Comparison of ENCODE assay signal across 9 mouse cellular contexts in the genomic region with DNA sequence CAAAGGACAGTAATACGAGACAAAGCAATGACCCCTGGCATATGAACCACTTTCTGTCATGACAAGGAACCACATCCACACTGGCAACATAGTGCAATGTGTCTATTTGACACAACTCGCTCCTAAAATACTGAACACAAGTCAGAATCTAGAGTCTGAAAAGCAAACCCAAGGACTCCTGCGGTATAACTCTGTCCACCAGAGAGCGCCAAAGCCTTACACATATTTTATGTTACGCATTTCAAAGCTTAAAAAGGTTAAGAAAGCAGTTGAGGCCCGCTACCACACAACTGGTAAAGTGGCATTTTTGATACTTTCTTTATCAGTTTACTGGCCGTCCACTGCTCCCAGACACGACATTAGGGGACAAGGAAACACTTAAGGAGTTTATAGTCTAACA. TPM values are rescaled to one million over a fixed set of nuclear protein-coding genes. Genes with fewer than 3 reads are reported as not detected.
DNase-seq lines count a peak whose midpoint lies in the region; ATAC-seq and TF ChIP-seq lines count a peak whose summit lies in the region.
"Had no signal": no experiment of that assay in that cellular context is flagged by ENCODE, and none has a peak within 500 bp of the region (broad histone marks: within the 10 kb centered on the region; RNA-seq: fewer than 3 reads in every experiment).

No protein-coding gene starts in this region.

- ATAC-seq in cerebellum, adult (ENCODE audit: insufficient number of reproducible peaks, low FRiP score, low TSS enrichment): peak; percentile 40; the same call in 1 of the 2 replicates
- no peak for ATAC-seq in lung, embryonic 14.5 days (ENCODE audit: insufficient read depth)

- H3K36me3 ChIP-seq in lung, embryonic 14.5 days (ENCODE audit: insufficient read depth): no peaks in the 10 kb centered on the region
- H3K36me3 ChIP-seq: limb, embryonic 12.5 days had no signal

- no peak for DNase-seq in cerebellum, adult 11-12 months
- peak; percentile 62 for DNase-seq in ES-CJ7 (ENCODE audit: low read depth, low spot score)
- peak; percentile 82 for DNase-seq in cerebellum, adult 9-10 months
- peak; percentile 48 to 55 for DNase-seq in gastrocnemius, postnatal 36 days
- peak; percentile 51 for DNase-seq in large intestine, adult 2 months (ENCODE audit: low read depth, low spot score)
- peak; percentile 95 for DNase-seq in lung, embryonic 14.5 days
- peak; percentile 27 to 81 for DNase-seq in spleen, adult 18-20 months

- 5% methylated on average over 8 of the region's 8 CpGs for WGBS in large intestine, adult 2 months
- WGBS in lung, embryonic 14.5 days: 5% methylated on average over 8 of the region's 8 CpGs

- intact Hi-C loops in gastrocnemius, postnatal 36 days (cut with DNase I): loop anchor here (5.0 kb wide), 1 partner anchor 112 kb away; a partner anchor contains a TSS

- H3K4me2 ChIP-seq in lung, embryonic 14.5 days: no peak overlapping the region
- H3K4me2 ChIP-seq: limb, embryonic 12.5 days had no signal

- no peaks in the 10 kb centered on the region for H3K27me3 ChIP-seq in lung, embryonic 14.5 days (ENCODE audit: insufficient read depth, low read length)

- H3K9ac ChIP-seq in lung, embryonic 14.5 days: no peak overlapping the region
- H3K9ac ChIP-seq: limb, embryonic 12.5 days had no signal

- no peaks in the 10 kb centered on the region for H3K9me3 ChIP-seq in lung, embryonic 14.5 days (ENCODE audit: low read depth, low read length)
- H3K9me3 ChIP-seq: limb, embryonic 12.5 days had no signal

- peak; percentile 88 for TF ChIP-seq CTCF in lung, embryonic 14.5 days (IDR thresholded peaks at IDR 0.05; ENCODE audit: low read depth)

- no peak overlapping the region for H3K27ac ChIP-seq in lung, embryonic 14.5 days (ENCODE audit: low read depth)
- H3K27ac ChIP-seq: limb, embryonic 12.5 days had no signal

- no peaks in the 10 kb centered on the region for H3K4me1 ChIP-seq in lung, embryonic 14.5 days (ENCODE audit: insufficient read depth)
- H3K4me1 ChIP-seq: limb, embryonic 12.5 days had no signal

- H3K4me3 ChIP-seq in lung, embryonic 14.5 days (ENCODE audit: low read depth, low read length): no peak overlapping the region
- H3K4me3 ChIP-seq: limb, embryonic 12.5 days had no signal

RNA-seq across cellular contexts. Expression of a gene that starts 10.6 kb away (rescaled TPM):
- 1 to 10 TPM; 1.6 TPM for total RNA-seq in gastrocnemius, postnatal 36 days (2021)
- polyA plus RNA-seq in large intestine, adult 2 months (2012; rRNA removed): 8.0 and 21.2 TPM in 2 replicates
- 10.4 and 11.3 TPM in 2 replicates for polyA plus RNA-seq in lung, embryonic 14.5 days (2014; fragmentation: Nextera tagmentation; extraction: Ambion mirVana)
